Mouse (Mus musculus): ENCODE measurements around the gene Zbtb43.

GRCm38 (mm10) chr2:33461066-33461465, 7.3 kb downstream of the Zbtb43 start:
- TF ChIP-seq CTCF (IDR thresholded peaks at IDR 0.05; ENCODE audit: insufficient read depth, low read length) = no peak
- no peak for TF ChIP-seq POLR2A (IDR thresholded peaks at IDR 0.05; ENCODE audit: borderline replicate concordance, extremely low read depth, low read depth, low read length)
